Comparison of ENCODE assay signal across 8 mouse cellular contexts in genomic region chr3:152339862-152340557, GRCm38 (mm10). TPM values are rescaled to one million over a fixed set of nuclear protein-coding genes. Genes with fewer than 3 reads are reported as not detected.
DNase-seq lines count a peak whose midpoint lies in the region; ATAC-seq lines count a peak whose summit lies in the region.

Gene Miga1 (minus strand): TSS chr3:152340407.

- H3K4me3 ChIP-seq in erythroblast, embryonic 14.5 days (replicated peaks): peak within 1 kb of the TSS; percentile 80
- H3K4me3 ChIP-seq in heart, embryonic 11.5 days (ENCODE audit: low read depth, low read length): peak within 1 kb of the TSS; percentile 71
- H3K4me3 ChIP-seq in kidney, embryonic 15.5 days (replicated peaks): peak within 1 kb of the TSS; percentile 64
- H3K4me3 ChIP-seq in limb, embryonic 15.5 days: peak within 1 kb of the TSS; percentile 83
- H3K4me3 ChIP-seq in midbrain, embryonic 16.5 days (ENCODE audit: low read depth, low read length): peak within 1 kb of the TSS; percentile 75

- DNase-seq in B cell, adult 2 months: peak; percentile 75 to 76
- peak; percentile 94 for DNase-seq in brain, adult 2 months (ENCODE audit: low read depth, low spot score)
- peak; percentile 58 to 78 for DNase-seq in spleen, postnatal 10 days (ENCODE audit: low spot score in 2 of 2)

- H3K27me3 ChIP-seq in erythroblast, embryonic 14.5 days (ENCODE audit: control insufficient read depth): no peaks in the 10 kb centered on the region
- H3K27me3 ChIP-seq in heart, embryonic 11.5 days (ENCODE audit: control insufficient read depth, insufficient read depth, low read length): no peaks in the 10 kb centered on the region
- no peaks in the 10 kb centered on the region for H3K27me3 ChIP-seq in kidney, embryonic 15.5 days
- H3K27me3 ChIP-seq in limb, embryonic 15.5 days: no peaks in the 10 kb centered on the region
- no peaks in the 10 kb centered on the region for H3K27me3 ChIP-seq in midbrain, embryonic 16.5 days (ENCODE audit: control insufficient read depth, insufficient read depth, low read depth, low read length)

- ATAC-seq in heart, embryonic 11.5 days (replicated peaks; ENCODE audit: insufficient number of reproducible peaks, low FRiP score, low TSS enrichment): peak; percentile 82
- ATAC-seq in kidney, embryonic 15.5 days (replicated peaks; ENCODE audit: low FRiP score): peak; percentile 91
- ATAC-seq in limb, embryonic 15.5 days (ENCODE audit: insufficient number of reproducible peaks, low FRiP score, low TSS enrichment, low read depth): peak; percentile 77
- ATAC-seq in midbrain, embryonic 16.5 days: peak; percentile 97

- peaks cover 28% of the 10 kb centered on the region for H3K4me1 ChIP-seq in erythroblast, embryonic 14.5 days (ENCODE audit: control insufficient read depth)
- H3K4me1 ChIP-seq in heart, embryonic 11.5 days (ENCODE audit: control insufficient read depth, insufficient read depth, low read length): peaks cover 3% of the 10 kb centered on the region; the same call in 1 of the 2 replicates
- H3K4me1 ChIP-seq in kidney, embryonic 15.5 days: peaks cover 9% of the 10 kb centered on the region; the same call in 1 of the 2 replicates
- peaks cover 6% of the 10 kb centered on the region for H3K4me1 ChIP-seq in limb, embryonic 15.5 days
- peaks cover 9% of the 10 kb centered on the region for H3K4me1 ChIP-seq in midbrain, embryonic 16.5 days (ENCODE audit: control insufficient read depth, insufficient read depth, low read length)

- peak within 1 kb of the TSS; percentile 63 for H3K4me2 ChIP-seq in heart, embryonic 11.5 days
- H3K4me2 ChIP-seq in kidney, embryonic 15.5 days: peak within 1 kb of the TSS; percentile 59
- peak within 1 kb of the TSS; percentile 56 for H3K4me2 ChIP-seq in limb, embryonic 15.5 days
- peak within 1 kb of the TSS; percentile 56 for H3K4me2 ChIP-seq in midbrain, embryonic 16.5 days (ENCODE audit: low read length)

- H3K9ac ChIP-seq in heart, embryonic 11.5 days (ENCODE audit: low read depth, low read length): peak within 1 kb of the TSS; percentile 80
- H3K9ac ChIP-seq in kidney, embryonic 15.5 days: peak within 1 kb of the TSS; percentile 54
- peak within 1 kb of the TSS; percentile 63 for H3K9ac ChIP-seq in limb, embryonic 15.5 days
- H3K9ac ChIP-seq in midbrain, embryonic 16.5 days (ENCODE audit: low read depth, low read length): peak within 1 kb of the TSS; percentile 75

- no peak within 1 kb of the TSS for H3K27ac ChIP-seq in heart, embryonic 11.5 days (ENCODE audit: low read depth, low read length)
- H3K27ac ChIP-seq in kidney, embryonic 15.5 days: 0 out of 2 replicates have a peak within 1 kb of the TSS, but pooled peaks have one; percentile 1
- peak within 1 kb of the TSS; percentile 27; the same call in 1 of the 2 replicates for H3K27ac ChIP-seq in limb, embryonic 15.5 days
- H3K27ac ChIP-seq in midbrain, embryonic 16.5 days (ENCODE audit: low read length): peak within 1 kb of the TSS; percentile 70

- 2% methylated on average over 42 of the region's 54 CpGs for WGBS in heart, embryonic 11.5 days (ENCODE audit: insufficient replicate concordance)
- 3% methylated on average over 54 of the region's 54 CpGs for WGBS in kidney, embryonic 15.5 days
- 3% methylated on average over 39 of the region's 54 CpGs for WGBS in limb, embryonic 15.5 days
- 2% methylated on average over 54 of the region's 54 CpGs for WGBS in midbrain, embryonic 16.5 days

- H3K36me3 ChIP-seq in erythroblast, embryonic 14.5 days (ENCODE audit: control insufficient read depth): peaks cover 20% of the 10 kb centered on the region
- peaks cover 6% of the 10 kb centered on the region for H3K36me3 ChIP-seq in heart, embryonic 11.5 days (ENCODE audit: control insufficient read depth, insufficient read depth, low read length)
- peaks cover 28% of the 10 kb centered on the region for H3K36me3 ChIP-seq in kidney, embryonic 15.5 days
- peaks cover 24% of the 10 kb centered on the region for H3K36me3 ChIP-seq in limb, embryonic 15.5 days
- H3K36me3 ChIP-seq in midbrain, embryonic 16.5 days (ENCODE audit: control insufficient read depth, insufficient read depth, low read length): peaks cover 10% of the 10 kb centered on the region

- H3K9me3 ChIP-seq in erythroblast, embryonic 14.5 days (ENCODE audit: control insufficient read depth, low read length): no peaks in the 10 kb centered on the region
- no peaks in the 10 kb centered on the region for H3K9me3 ChIP-seq in heart, embryonic 11.5 days (replicated peaks; ENCODE audit: control insufficient read depth, low read length)
- no peaks in the 10 kb centered on the region for H3K9me3 ChIP-seq in kidney, embryonic 15.5 days (replicated peaks)
- H3K9me3 ChIP-seq in limb, embryonic 15.5 days: no peaks in the 10 kb centered on the region
- no peaks in the 10 kb centered on the region for H3K9me3 ChIP-seq in midbrain, embryonic 16.5 days (replicated peaks; ENCODE audit: control insufficient read depth, low read length, poor library complexity, severe bottlenecking)

RNA-seq across cellular contexts. Expression of gene Miga1, which starts in this region (rescaled TPM):
- 0.16 and 0.55 TPM in 2 replicates for polyA plus RNA-seq in erythroblast, embryonic 14.5 days (2012)
- 12.8 and 16.7 TPM in 2 replicates for polyA plus RNA-seq in heart, embryonic 11.5 days (2014; fragmentation: Nextera tagmentation; extraction: Ambion mirVana)
- polyA plus RNA-seq in kidney, embryonic 15.5 days (2015; fragmentation: Nextera tagmentation; extraction: Ambion mirVana): 17.9 and 18.7 TPM in 2 replicates
- 13.3 and 16.2 TPM in 2 replicates for polyA plus RNA-seq in limb, embryonic 15.5 days (2015; fragmentation: Nextera tagmentation; extraction: Ambion mirVana)
- polyA plus RNA-seq in midbrain, embryonic 16.5 days (2015; fragmentation: Nextera tagmentation; extraction: Ambion mirVana): 18.4 and 19.3 TPM in 2 replicates
